Mouse (Mus musculus) left cerebral cortex, adult 2 months (tissue): ENCODE results near the gene Uba3. TPM values are rescaled to one million over a fixed set of nuclear protein-coding genes. Genes with fewer than 3 reads are reported as not detected.
A peak's percentile ranks its signal among the peaks of the same experiment; 100 is the strongest.

Source experiments
- DNase-seq, 2 experiments: peaks; one replicate each; pipeline ENCODE4 v3.0.0; 2021 to 2022; ENCODE audit warnings: low spot score in 2 of 2, mixed read lengths in 1 of 2; ENCODE audit errors: extremely low spot score in 1 of 2
- H3K27ac ChIP-seq: fragments of 200-600 bp; 2 replicates; pipeline ENCODE4 v1.8.1; 2022
- H3K4me3 ChIP-seq: fragments of 200-600 bp; 2 replicates; pipeline ENCODE4 v1.8.1; 2022
- CTCF ChIP-seq: fragments of 200-600 bp; IDR thresholded peaks from 2 replicates; pipeline ENCODE4 v1.8.1; 2022; ENCODE audit warnings: antibody characterized with exemption, mild to moderate bottlenecking, moderate library complexity
- intact Hi-C: fragments of 180-260 bp; cut with DNase I; formaldehyde crosslinking; loops from one replicate; pipeline ENCODE4 v1.15.1; 2025
- total RNA-seq, 2 experiments: library from RNA; stranded (reverse); gene quantifications; 2 replicates each; pipeline ENCODE4 v1.2.3; 2021

Uba3 gene
- total RNA-seq, 2 experiments from 2014 or later: 77.3 to 79.0 TPM

DNA sequence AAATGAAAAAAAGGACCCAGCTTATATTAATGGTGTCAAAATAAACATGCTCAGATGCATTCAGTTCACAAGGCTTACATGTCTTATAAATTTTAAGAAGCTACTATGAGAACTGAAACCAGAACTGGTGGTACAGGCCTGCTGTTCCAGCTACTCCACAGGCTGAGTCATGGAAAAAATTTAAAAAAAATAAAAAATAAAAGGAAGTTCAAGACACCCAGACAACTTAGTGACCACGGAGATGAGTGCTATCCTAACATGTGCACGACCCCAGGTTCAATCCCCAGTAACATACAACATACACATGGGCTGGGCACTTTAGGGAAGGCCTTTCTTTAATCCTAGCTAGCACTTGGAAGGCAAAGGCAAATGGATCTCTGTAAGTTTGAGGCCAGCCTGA, 55.7 kb downstream of the Uba3 start:
- no peak overlapping the region for H3K27ac ChIP-seq
- no peak for DNase-seq
- TF ChIP-seq CTCF: no peak
- H3K4me3 ChIP-seq: no peak overlapping the region
- intact Hi-C loops: no loop called here

DNA sequence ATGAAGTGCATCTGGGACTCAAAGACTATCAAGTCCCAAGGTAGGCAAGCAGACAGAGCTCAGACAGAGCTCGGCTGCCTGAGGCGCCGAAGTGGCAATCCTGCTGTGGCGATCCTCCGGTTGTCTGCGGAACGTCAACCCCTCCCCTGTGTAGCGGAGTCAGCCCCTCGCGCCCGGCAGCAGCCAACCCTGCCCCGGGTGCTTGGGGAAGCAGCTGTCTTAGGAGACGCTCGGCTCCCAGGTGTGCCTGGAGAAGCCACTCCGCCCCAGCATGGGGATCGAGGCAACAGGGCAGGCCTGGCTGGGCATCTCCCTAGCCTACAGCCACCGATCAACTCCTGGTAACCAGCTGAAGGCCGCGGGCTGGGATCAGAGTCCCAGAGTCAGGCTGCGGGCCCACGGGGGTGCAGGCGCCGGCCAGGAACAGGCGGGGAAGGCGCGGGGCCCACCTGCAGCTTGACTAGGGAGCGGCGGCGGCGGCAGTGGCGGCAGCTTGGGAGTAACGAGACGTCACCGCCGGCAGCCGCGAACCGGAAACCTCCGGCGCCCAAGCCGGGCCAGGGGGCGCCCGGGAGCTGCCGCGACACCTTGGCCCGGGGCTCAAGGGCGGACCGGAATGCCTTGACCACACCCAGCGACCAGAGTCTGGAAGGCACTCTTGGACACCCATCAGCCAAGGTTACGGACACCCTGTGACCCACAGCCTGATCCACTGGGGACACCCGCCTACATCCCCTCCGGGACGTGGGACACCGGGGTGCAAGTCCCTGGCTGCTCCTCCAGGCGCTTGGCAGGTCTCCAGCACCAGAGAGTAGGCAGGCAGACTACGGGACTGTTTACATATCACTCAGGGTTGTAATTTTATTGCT, 56.8 kb downstream of the Uba3 start, which contains the start of gene Eogt:
Gene Eogt (minus strand): TSS at position 800 of the 869 bp plus-strand sequence.
- Histone ChIP-seq H3K4me3 (peak within 1 kb of the TSS; percentile 95), H3K27ac (peak within 1 kb of the TSS; percentile 86)
- peak; percentile 74 to 75 for DNase-seq
- intact Hi-C loops: no loop called here
- TF ChIP-seq CTCF: peak; percentile 52

DNA sequence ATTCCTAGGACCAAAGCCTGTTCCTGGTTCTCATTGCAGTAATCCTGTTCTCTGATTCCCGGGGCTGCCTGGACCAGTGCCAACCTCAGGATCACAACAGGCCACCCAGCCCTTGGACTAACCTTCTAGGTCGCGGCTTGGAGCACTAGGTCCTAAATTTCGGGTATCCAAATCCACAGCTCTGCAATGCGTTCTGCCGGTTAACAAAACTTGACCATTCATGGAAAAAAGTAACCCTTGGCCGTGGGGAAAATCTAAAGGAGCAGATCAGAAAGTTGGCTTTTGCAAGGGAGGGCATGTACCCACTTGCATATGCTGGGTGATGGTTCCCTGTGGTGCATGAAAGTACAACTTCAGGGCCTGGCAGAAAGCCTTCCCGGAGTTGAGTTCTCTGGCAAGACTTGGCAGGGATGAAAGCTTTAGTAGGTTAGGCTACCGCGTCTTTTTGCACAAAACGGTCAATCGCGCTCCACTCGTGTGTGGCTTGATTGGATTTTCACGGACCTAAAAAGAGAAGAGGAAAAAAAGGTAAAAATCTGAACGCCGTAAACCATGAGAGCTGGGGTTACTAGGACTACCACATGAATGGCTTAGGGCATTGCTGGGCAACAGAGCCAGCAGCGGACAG, 57.6 kb downstream of the Uba3 start:
- intact Hi-C loops: no loop called here
- peak; percentile 25 to 26 for DNase-seq
- no peak for TF ChIP-seq CTCF
- peak overlapping the region; percentile 86 for H3K27ac ChIP-seq
- peak overlapping the region; percentile 95 for H3K4me3 ChIP-seq

- no peak for TF ChIP-seq CTCF
- 0 out of 2 replicates have a peak overlapping the region, but pooled peaks have one; percentile 9 for H3K4me3 ChIP-seq
- DNase-seq: no peak
- peak overlapping the region; percentile 86 for H3K27ac ChIP-seq
- intact Hi-C loops: no loop called here
Measured at GRCm38 (mm10) chr6:97145156-97145555, 60.3 kb downstream of the Uba3 start.

GRCm38 (mm10) chr6:97144359-97144758, 61.1 kb downstream of the Uba3 start:
- Histone ChIP-seq H3K27ac (peak overlapping the region; percentile 53; the same call in 1 of the 2 replicates), H3K4me3 (no peak overlapping the region)
- TF ChIP-seq CTCF: no peak
- no peak for DNase-seq
- intact Hi-C loops: no loop called here

DNA sequence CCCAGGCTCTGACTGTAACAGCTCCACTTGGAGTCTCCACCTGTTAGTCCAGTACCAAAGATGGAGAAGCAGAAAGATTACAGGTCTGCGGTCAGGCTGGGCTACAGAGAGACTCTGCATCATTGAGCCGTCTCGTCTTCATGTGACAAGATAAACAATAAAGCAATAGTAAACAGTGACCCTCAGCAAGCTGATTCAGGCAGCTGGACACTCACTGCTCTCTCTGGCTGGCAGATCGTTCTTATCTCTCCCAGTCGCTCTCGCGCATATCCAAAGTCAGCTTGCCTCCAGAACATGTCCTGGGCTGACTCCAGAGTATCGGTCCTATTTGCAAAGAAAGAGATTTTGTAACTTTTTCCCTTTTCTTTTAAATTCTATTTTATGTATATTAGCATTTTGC, 62.8 kb downstream of the Uba3 start:
- intact Hi-C loops: no loop called here
- Histone ChIP-seq H3K4me3 (no peak overlapping the region), H3K27ac (no peak overlapping the region)
- no peak for TF ChIP-seq CTCF
- no peak for DNase-seq

- H3K4me3 ChIP-seq: no peak overlapping the region
- H3K27ac ChIP-seq: no peak overlapping the region
- no peak for TF ChIP-seq CTCF
- no peak for DNase-seq
- intact Hi-C loops: no loop called here
Measured at GRCm38 (mm10) chr6:97141811-97142210, 63.6 kb downstream of the Uba3 start.

Other genes with a start within 250 kb of the Uba3 start
- under 1 TPM; 0.16 to 0.54 TPM for gene Fam19a4, start 145.2 kb downstream of the Uba3 start, total RNA-seq
- 10 to 100 TPM; 30.2 to 31.2 TPM for gene Eogt, start 56.5 kb downstream of the Uba3 start, total RNA-seq
- 10 to 100 TPM; 51.9 to 52.9 TPM for gene Tmf1, start 26.5 kb downstream of the Uba3 start, total RNA-seq
- 100 to 1,000 TPM; 195 to 205 TPM for gene Arl6ip5, start 5.0 kb upstream of the Uba3 start, total RNA-seq
- gene Lmod3, start 47.1 kb upstream of the Uba3 start, total RNA-seq: not detected